Mouse (Mus musculus) midbrain, postnatal 0 days (tissue): ENCODE measurements around the gene Maats1. TPM values are rescaled to one million over a fixed set of nuclear protein-coding genes. Genes with fewer than 3 reads are reported as not detected.
A peak's percentile ranks its signal among the peaks of the same experiment; 100 is the strongest.
"Not testable (repeated sequence)": the region's sequence is repeated elsewhere in the genome, so short reads cannot be mapped to it uniquely, and the experiment has no call there.

Experiments
- ATAC-seq: fragments of 200-750 bp; cut with Nextera tagmentation; 2 replicates; pipeline ENCODE4 v1.8.0; 2017; ENCODE audit warnings: moderate number of reproducible peaks, mild to moderate bottlenecking, moderate TSS enrichment, moderate library complexity; ENCODE audit not compliant: low FRiP score
- DNase-seq: peaks from one replicate; pipeline ENCODE4 v3.0.0-alpha.2; 2015; ENCODE audit warnings: low spot score
- H3K27ac ChIP-seq: fragments of 300-500 bp; sonication (generic); 2 replicates; pipeline ENCODE4 v1.5.1; 2014; ENCODE audit warnings: low read depth, mild to moderate bottlenecking, low read length, mixed read lengths
- H3K27me3 ChIP-seq: fragments of 300-500 bp; sonication (generic); 2 replicates; pipeline ENCODE4 v1.6.1; 2014; ENCODE audit warnings: low read length, control low read depth, mixed read lengths; ENCODE audit not compliant: insufficient read depth
- H3K36me3 ChIP-seq: fragments of 300-500 bp; sonication (generic); 2 replicates; pipeline ENCODE4 v1.6.1; 2014; ENCODE audit warnings: low read length, control low read depth, mixed read lengths; ENCODE audit not compliant: insufficient read depth
- H3K4me1 ChIP-seq: fragments of 300-500 bp; sonication (generic); 2 replicates; pipeline ENCODE4 v1.6.1; 2014; ENCODE audit warnings: mild to moderate bottlenecking, control low read depth, antibody characterized with exemption, low read length, mixed read lengths; ENCODE audit not compliant: insufficient read depth
- H3K4me2 ChIP-seq: fragments of 300-500 bp; sonication (generic); 2 replicates; pipeline ENCODE4 v1.6.1; 2014; ENCODE audit warnings: low read depth, mild to moderate bottlenecking, low read length, mixed read lengths; ENCODE audit not compliant: poor library complexity, severe bottlenecking
- H3K4me3 ChIP-seq: fragments of 300-500 bp; sonication (generic); 2 replicates; pipeline ENCODE4 v1.5.1; 2014; ENCODE audit warnings: low read depth, mild to moderate bottlenecking, low read length, moderate library complexity
- H3K9ac ChIP-seq: fragments of 300-500 bp; sonication (generic); replicated peaks from 2 replicates; pipeline ENCODE4 v1.6.1; 2014; ENCODE audit warnings: mild to moderate bottlenecking, low read length, moderate library complexity, mixed read lengths; ENCODE audit not compliant: poor library complexity, severe bottlenecking
- H3K9me3 ChIP-seq: fragments of 300-500 bp; sonication (generic); 2 replicates; pipeline ENCODE4 v1.6.1; 2016; ENCODE audit warnings: low read length, control low read depth
- CTCF ChIP-seq: IDR thresholded peaks from 2 replicates; pipeline ENCODE4 v1.5.1; 2016; ENCODE audit warnings: antibody characterized with exemption, mild to moderate bottlenecking
- WGBS: fragments of 180-500 bp; shearing (Covaris S2); extraction: QIAGEN DNeasy Blood & Tissue Kit; methylation state at CpG from one replicate; pipeline ENCODE4 v1.1.7; 2014; 5-methylcytosine and 5-hydroxymethylcytosine counted together
- polyA plus RNA-seq: library from polyadenylated mRNA; unstranded; fragments of >200 nt; fragmentation: Nextera tagmentation; extraction: Ambion mirVana; gene quantifications from 2 replicates; pipeline ENCODE4 v1.2.1, GENCODE M21; 2015
- total RNA-seq: library from RNA; depleted of rRNA; stranded (reverse); fragments of >200 nt; gene quantifications from 2 replicates; pipeline ENCODE4 v1.2.3, GENCODE M21; 2014

Maats1 gene
- total and polyA plus RNA-seq, 2 experiments from 2014 or later: 1.5 to 2.1 TPM

GRCm38 (mm10) chr16:38349881-38350280, 7.9 kb upstream of the Maats1 start:
- no peaks in the 10 kb centered on the region for H3K9me3 ChIP-seq
- no peak overlapping the region for H3K4me2 ChIP-seq
- no peak for TF ChIP-seq CTCF
- WGBS: 91% methylated on average over 2 of the region's 2 CpGs
- H3K27me3 ChIP-seq: no peaks in the 10 kb centered on the region
- H3K27ac ChIP-seq: no peak overlapping the region
- ATAC-seq: no peak
- peaks cover 14% of the 10 kb centered on the region for H3K36me3 ChIP-seq
- no peak overlapping the region for H3K4me3 ChIP-seq
- DNase-seq: no peak
- H3K9ac ChIP-seq: no peak overlapping the region
- H3K4me1 ChIP-seq: peaks cover 5% of the 10 kb centered on the region; the same call in 1 of the 2 replicates

- H3K4me2 ChIP-seq: no peak overlapping the region
- H3K4me1 ChIP-seq: peaks cover 5% of the 10 kb centered on the region; the same call in 1 of the 2 replicates
- ATAC-seq (no peak), DNase-seq (no peak)
- no peak overlapping the region for H3K27ac ChIP-seq
- 96% methylated on average over 9 of the region's 9 CpGs for WGBS
- TF ChIP-seq CTCF: no peak
- H3K9ac ChIP-seq: no peak overlapping the region
- no peak overlapping the region for H3K4me3 ChIP-seq
- H3K36me3 ChIP-seq: peaks cover 14% of the 10 kb centered on the region
- H3K9me3 ChIP-seq: no peaks in the 10 kb centered on the region
- no peaks in the 10 kb centered on the region for H3K27me3 ChIP-seq
Observed at GRCm38 (mm10) chr16:38348217-38348761, 6.3 kb upstream of the Maats1 start.

GRCm38 (mm10) chr16:38347588-38347987, 5.6 kb upstream of the Maats1 start:
- no peak for ATAC-seq
- no peak for DNase-seq
- 67% methylated on average over 6 of the region's 6 CpGs for WGBS
- Histone ChIP-seq H3K27ac (no peak overlapping the region), H3K9ac (peak overlapping the region; percentile 76), H3K4me3 (peak overlapping the region; percentile 84), H3K36me3 (peaks cover 14% of the 10 kb centered on the region), H3K4me2 (peak overlapping the region; percentile 82), H3K27me3 (no peaks in the 10 kb centered on the region), H3K9me3 (no peaks in the 10 kb centered on the region), H3K4me1 (peaks cover 5% of the 10 kb centered on the region; the same call in 1 of the 2 replicates)
- no peak for TF ChIP-seq CTCF

- H3K36me3 ChIP-seq: peaks cover 7% of the 10 kb centered on the region
- ATAC-seq (peak; percentile 95), DNase-seq (peak; percentile 98)
- H3K27ac ChIP-seq: peak within 1 kb of the TSS; percentile 78
- WGBS: 3% methylated on average over 35 of the region's 35 CpGs
- H3K9ac ChIP-seq: peak within 1 kb of the TSS; percentile 76
- H3K27me3 ChIP-seq: no peaks in the 10 kb centered on the region
- H3K4me1 ChIP-seq: peaks cover 5% of the 10 kb centered on the region; the same call in 1 of the 2 replicates
- no peaks in the 10 kb centered on the region for H3K9me3 ChIP-seq
- no peak for TF ChIP-seq CTCF
- peak within 1 kb of the TSS; percentile 84 for H3K4me3 ChIP-seq
- H3K4me2 ChIP-seq: peak within 1 kb of the TSS; percentile 82
Observed at GRCm38 (mm10) chr16:38346529-38347325, 4.8 kb upstream of the Maats1 start, which contains the start of the genes Cox17 and Gm21987. Gene Cox17, plus strand, starts transcription at chr16:38346991. Gene Gm21987, plus strand, starts transcription at chr16:38347040.

- H3K4me3 ChIP-seq: no peak overlapping the region
- no peak overlapping the region for H3K27ac ChIP-seq
- no peak overlapping the region for H3K4me2 ChIP-seq
- no peaks in the 10 kb centered on the region for H3K9me3 ChIP-seq
- no peak overlapping the region for H3K9ac ChIP-seq
- H3K27me3 ChIP-seq: no peaks in the 10 kb centered on the region
- DNase-seq (peak; percentile 92), ATAC-seq (no peak)
- peak; percentile 70 for TF ChIP-seq CTCF
- WGBS: 84% methylated on average over 3 of the region's 3 CpGs
- H3K4me1 ChIP-seq: peaks cover 5% of the 10 kb centered on the region; the same call in 1 of the 2 replicates
- H3K36me3 ChIP-seq: peaks cover 2% of the 10 kb centered on the region; the same call in 1 of the 2 replicates
Observed at GRCm38 (mm10) chr16:38344941-38345725, 3.2 kb upstream of the Maats1 start.

- not testable (repeated sequence) for H3K4me1 ChIP-seq, H3K4me2 ChIP-seq, DNase-seq, H3K9me3 ChIP-seq, H3K9ac ChIP-seq, H3K27ac ChIP-seq, H3K27me3 ChIP-seq, H3K4me3 ChIP-seq, H3K36me3 ChIP-seq, ATAC-seq
- 92% methylated on average over 4 of the region's 4 CpGs for whole genome bisulfite sequencing
Observed at GRCm38 (mm10) chr16:38338077-38338476, 3.9 kb downstream of the Maats1 start.
